Mouse (Mus musculus): ENCODE data around the gene Crygb. TPM values are rescaled to one million over a fixed set of nuclear protein-coding genes. Genes with fewer than 3 reads are reported as not detected.

Crygb gene
- polyA plus RNA-seq, 1 experiment = not detected

DNA sequence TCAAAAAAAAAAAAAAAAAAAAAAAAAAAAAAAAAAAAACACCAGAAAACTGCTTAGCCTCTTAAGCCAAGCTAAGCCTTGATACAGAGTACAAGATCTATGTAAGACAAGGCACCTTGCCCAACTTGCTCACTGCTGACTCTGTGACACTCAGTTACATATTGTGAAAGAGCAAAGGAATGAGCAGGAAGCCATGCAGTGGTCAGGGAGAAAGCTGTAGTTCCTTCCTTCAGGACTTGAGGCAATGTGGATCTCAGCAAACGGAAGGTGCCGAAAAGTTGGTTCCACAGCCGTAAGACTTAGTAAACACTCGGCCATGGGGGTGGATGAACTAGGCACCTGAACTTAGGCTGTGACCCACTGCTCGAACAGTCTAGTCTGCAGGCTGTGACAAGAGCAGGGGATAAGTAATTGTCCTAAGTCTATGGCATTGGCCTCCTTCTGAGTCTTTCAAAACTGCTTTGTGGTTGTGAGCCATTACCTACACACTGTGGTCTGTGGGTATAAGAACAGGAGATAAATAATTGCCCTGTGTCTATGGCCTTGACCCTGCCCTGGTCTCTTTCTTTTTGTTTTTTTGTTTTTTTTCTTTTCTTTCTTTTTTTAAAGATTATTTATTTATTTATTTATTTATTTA lies 31.6 kb upstream of the Crygb start:
- WGBS = 42% methylated on average over 5 of the region's 5 CpGs
- peak overlapping the region; percentile 20 for H3K4me3 ChIP-seq (replicated peaks; ENCODE audit: control insufficient read depth, low read depth, low read length)
- TF ChIP-seq CTCF (IDR thresholded peaks at IDR 0.05; ENCODE audit: control insufficient read depth, insufficient read depth, low read length) (no peak), POLR2A (IDR thresholded peaks at IDR 0.05; ENCODE audit: borderline replicate concordance, control insufficient read depth, low read depth, low read length) (no peak)
- H3K4me1 ChIP-seq (ENCODE audit: control insufficient read depth, insufficient read depth, low read length) = peaks cover 6% of the 10 kb centered on the region; the same call in 1 of the 2 replicates
- peak overlapping the region; percentile 90 for H3K27ac ChIP-seq (ENCODE audit: control insufficient read depth, insufficient read depth, low read depth, low read length, poor library complexity)

DNA sequence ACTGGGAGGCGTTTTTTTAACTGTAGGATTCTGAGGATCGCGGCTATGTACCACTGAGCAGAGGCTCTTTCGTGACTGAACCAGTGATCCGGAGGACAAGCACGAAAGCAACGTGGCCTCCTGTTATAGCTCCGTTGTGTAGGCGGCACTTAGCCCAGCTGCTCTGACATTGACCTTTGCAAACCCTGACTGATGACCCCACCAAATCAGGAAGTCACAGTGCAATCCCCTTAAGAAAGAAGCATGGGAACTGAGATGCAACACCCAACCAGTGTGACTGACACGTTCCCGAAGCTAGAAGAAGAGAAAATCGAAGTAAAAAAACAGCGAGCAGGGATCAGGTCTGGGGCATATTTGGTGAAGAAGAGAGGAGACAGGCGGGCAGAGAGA lies 30.7 kb upstream of the Crygb start:
- peaks cover 6% of the 10 kb centered on the region; the same call in 1 of the 2 replicates for H3K4me1 ChIP-seq (ENCODE audit: control insufficient read depth, insufficient read depth, low read length)
- peak overlapping the region; percentile 92 for H3K27ac ChIP-seq (ENCODE audit: control insufficient read depth, insufficient read depth, low read depth, low read length, poor library complexity)
- whole genome bisulfite sequencing = 34% methylated on average over 14 of the region's 14 CpGs
- H3K4me3 ChIP-seq (replicated peaks; ENCODE audit: control insufficient read depth, low read depth, low read length) = peak overlapping the region; percentile 41
- no peak for TF ChIP-seq CTCF (IDR thresholded peaks at IDR 0.05; ENCODE audit: control insufficient read depth, insufficient read depth, low read length)
- no peak for TF ChIP-seq POLR2A (IDR thresholded peaks at IDR 0.05; ENCODE audit: borderline replicate concordance, control insufficient read depth, low read depth, low read length)

DNA sequence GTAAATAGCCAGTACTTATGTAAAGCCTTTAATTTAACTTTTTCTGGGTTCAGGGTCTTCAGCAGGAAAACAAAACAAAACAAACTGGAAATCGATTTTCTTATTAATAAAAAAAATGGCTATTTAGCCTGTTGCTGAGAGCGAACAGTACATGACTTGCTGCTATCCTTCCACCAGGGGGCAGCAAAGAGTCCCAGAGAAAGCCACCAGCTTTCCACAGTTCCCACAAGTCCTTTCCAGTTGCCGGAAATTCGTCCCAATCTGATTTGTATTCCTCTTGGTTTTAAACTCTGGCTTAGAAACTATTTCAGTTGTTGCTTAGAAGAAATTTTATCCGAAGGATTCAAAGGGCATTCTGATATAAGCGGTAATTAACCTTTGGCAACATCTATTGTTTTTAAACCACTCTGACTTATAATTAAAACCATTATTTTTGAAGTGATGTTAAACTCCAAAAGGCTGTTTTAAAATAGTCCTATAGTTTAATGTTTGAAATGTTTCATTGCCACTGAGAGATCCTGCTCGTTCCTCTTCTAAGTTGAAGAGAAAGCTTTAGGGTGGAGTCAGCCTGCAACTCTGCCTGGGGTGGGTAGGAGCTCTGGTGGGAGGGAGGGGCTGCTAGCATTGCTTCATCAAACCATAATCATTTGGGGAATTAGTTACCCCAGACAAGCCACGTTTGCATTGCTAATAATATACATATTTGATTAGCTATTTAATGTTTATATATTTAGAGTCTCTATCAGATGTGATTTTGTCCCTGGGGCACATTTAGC lies 30.1 kb upstream of the Crygb start:
- Histone ChIP-seq H3K4me1 (ENCODE audit: control insufficient read depth, insufficient read depth, low read length) (peaks cover 6% of the 10 kb centered on the region; the same call in 1 of the 2 replicates), H3K27ac (ENCODE audit: control insufficient read depth, insufficient read depth, low read depth, low read length, poor library complexity) (peak overlapping the region; percentile 92), H3K4me3 (replicated peaks; ENCODE audit: control insufficient read depth, low read depth, low read length) (no peak overlapping the region)
- TF ChIP-seq POLR2A (IDR thresholded peaks at IDR 0.05; ENCODE audit: borderline replicate concordance, control insufficient read depth, low read depth, low read length) (no peak), CTCF (IDR thresholded peaks at IDR 0.05; ENCODE audit: control insufficient read depth, insufficient read depth, low read length) (peak; percentile 73)
- 15% methylated on average over 8 of the region's 8 CpGs for WGBS

DNA sequence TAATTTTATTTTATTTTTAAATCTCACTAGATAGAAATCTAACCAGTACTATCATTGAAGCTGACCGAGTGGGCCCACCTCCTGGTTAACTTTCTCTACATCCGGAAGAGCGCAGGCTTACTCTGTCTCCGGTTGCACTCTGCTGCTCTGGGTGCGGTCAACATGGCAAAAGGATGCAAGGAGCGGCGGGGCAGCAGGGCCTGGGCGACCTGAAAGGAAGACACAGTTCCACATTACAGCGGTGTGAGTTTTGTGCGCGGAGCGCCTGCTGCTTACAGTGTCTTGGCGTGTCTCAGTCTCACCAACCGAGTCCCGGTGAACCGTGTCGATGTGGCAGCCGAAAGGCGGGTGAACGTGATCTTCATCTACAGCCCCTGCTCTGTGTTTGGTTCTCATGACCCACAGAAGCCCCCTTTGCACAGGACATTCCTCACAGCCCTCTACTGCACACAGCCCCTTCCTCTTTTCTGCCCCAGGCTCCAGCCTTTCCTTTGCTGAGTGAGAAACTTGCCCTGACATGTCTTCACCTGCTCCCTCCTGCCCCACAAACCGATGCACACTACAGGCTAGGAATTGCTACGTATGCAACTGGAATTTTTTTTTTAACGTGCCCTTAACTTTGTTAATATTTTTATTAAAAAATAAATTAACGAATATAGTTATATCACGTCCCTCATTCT lies 27.8 kb upstream of the Crygb start:
- Histone ChIP-seq H3K27ac (ENCODE audit: control insufficient read depth, insufficient read depth, low read depth, low read length, poor library complexity) (no peak overlapping the region), H3K4me3 (replicated peaks; ENCODE audit: control insufficient read depth, low read depth, low read length) (no peak overlapping the region)
- 74% methylated on average over 25 of the region's 25 CpGs for WGBS

DNA sequence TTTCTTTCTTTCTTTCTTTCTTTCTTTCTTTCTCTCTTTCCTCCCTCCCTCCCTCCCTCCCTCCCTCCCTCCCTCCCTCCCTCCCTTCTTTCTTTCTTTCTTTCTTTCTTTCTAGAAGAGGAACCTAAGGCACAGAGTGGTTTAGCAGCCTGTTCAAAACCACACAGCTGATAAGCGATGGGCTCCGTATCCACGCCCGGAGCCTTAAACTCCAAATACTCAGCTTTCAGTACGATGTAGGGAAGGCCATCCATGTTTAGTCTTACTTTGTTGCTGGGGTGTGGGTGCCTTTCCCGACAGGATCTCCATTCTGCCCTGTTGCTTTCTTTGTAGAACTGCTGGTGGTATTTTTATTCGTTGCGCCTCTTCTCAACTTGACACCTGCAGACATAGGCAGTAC lies 27.1 kb upstream of the Crygb start:
- 72% methylated on average over 8 of the region's 8 CpGs for WGBS

More for the DNA sequence above, 27.8 kb upstream of the Crygb start:
- TF ChIP-seq POLR2A (IDR thresholded peaks at IDR 0.05; ENCODE audit: borderline replicate concordance, control insufficient read depth, low read depth, low read length) (no peak), CTCF (IDR thresholded peaks at IDR 0.05; ENCODE audit: control insufficient read depth, insufficient read depth, low read length) (no peak)
- H3K4me1 ChIP-seq (ENCODE audit: control insufficient read depth, insufficient read depth, low read length) = peaks cover 4% of the 10 kb centered on the region; the same call in 1 of the 2 replicates

DNA sequence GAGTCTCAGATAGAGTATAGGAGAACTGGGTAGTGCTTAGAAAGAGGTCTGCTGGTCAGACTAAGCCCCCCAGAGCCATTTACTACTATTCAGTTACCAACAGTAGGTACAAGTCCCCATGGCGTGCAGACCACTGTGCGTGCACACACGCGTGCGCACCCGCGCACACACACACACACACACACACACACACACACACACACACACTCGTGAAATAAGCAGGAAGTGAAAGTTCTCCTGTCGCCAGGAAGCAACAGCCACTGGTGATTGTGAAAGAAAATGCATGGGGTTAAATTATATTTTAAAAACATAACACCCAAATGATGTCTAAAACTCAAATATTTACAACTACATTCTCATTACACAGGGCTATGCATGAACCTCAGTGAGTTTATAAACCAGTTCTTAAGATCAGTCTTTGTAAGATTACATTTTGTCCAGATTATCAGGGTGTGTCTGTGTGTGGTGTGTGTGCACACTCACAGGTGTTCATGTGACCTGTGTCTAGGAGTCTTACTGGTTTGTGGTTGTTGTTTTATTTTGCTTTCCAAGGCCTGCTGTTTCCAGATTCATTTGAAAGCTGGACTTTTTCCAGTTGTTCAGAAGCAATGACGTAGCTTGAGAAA lies 25.7 kb upstream of the Crygb start:
- Histone ChIP-seq H3K4me3 (replicated peaks; ENCODE audit: control insufficient read depth, low read depth, low read length) (peak overlapping the region; percentile 13), H3K27ac (ENCODE audit: control insufficient read depth, insufficient read depth, low read depth, low read length, poor library complexity) (no peak overlapping the region), H3K4me1 (ENCODE audit: control insufficient read depth, insufficient read depth, low read length) (no peaks in the 10 kb centered on the region; the same call in 1 of the 2 replicates)
- TF ChIP-seq CTCF (IDR thresholded peaks at IDR 0.05; ENCODE audit: control insufficient read depth, insufficient read depth, low read length) (no peak), POLR2A (IDR thresholded peaks at IDR 0.05; ENCODE audit: borderline replicate concordance, control insufficient read depth, low read depth, low read length) (no peak)
- 34% methylated on average over 10 of the region's 10 CpGs for WGBS

More for the DNA sequence above, 27.1 kb upstream of the Crygb start:
- Histone ChIP-seq H3K4me1 (ENCODE audit: control insufficient read depth, insufficient read depth, low read length) (peaks cover 3% of the 10 kb centered on the region; the same call in 1 of the 2 replicates), H3K4me3 (replicated peaks; ENCODE audit: control insufficient read depth, low read depth, low read length) (no peak overlapping the region), H3K27ac (ENCODE audit: control insufficient read depth, insufficient read depth, low read depth, low read length, poor library complexity) (no peak overlapping the region)
- TF ChIP-seq POLR2A (IDR thresholded peaks at IDR 0.05; ENCODE audit: borderline replicate concordance, control insufficient read depth, low read depth, low read length) (no peak), CTCF (IDR thresholded peaks at IDR 0.05; ENCODE audit: control insufficient read depth, insufficient read depth, low read length) (no peak)

DNA sequence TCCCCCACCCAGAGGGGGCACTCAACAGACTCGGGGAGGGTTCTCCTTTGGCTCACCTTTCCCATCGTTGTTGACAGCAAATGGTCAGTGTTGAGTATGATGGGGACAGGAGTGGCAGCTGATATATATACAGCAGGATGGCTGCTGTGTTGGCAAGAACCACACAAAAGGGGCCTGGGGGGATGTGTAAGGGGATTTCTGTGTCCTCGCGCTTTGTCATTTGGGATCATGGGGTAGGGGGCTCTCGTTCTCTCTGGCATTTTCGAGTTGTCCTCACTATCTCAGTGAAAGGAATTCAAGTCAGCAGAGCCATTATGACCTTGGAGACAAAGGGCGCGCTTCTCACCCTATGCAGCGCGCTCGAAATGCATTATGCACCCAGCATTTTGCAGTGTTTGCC lies 21.2 kb upstream of the Crygb start, which contains the start of gene Cryga:
Gene Cryga (minus strand): TSS at position 101 of the 400 bp plus-strand sequence.
- TF ChIP-seq CTCF (IDR thresholded peaks at IDR 0.05; ENCODE audit: control insufficient read depth, insufficient read depth, low read length) (no peak), POLR2A (IDR thresholded peaks at IDR 0.05; ENCODE audit: borderline replicate concordance, control insufficient read depth, low read depth, low read length) (no peak)
- Histone ChIP-seq H3K27ac (ENCODE audit: control insufficient read depth, insufficient read depth, low read depth, low read length, poor library complexity) (no peak within 1 kb of the TSS), H3K4me1 (ENCODE audit: control insufficient read depth, insufficient read depth, low read length) (no peaks in the 10 kb centered on the region; the same call in 1 of the 2 replicates), H3K4me3 (replicated peaks; ENCODE audit: control insufficient read depth, low read depth, low read length) (no peak within 1 kb of the TSS)
- 86% methylated on average over 11 of the region's 11 CpGs for WGBS

Measured in bone marrow, adult 2 months (tissue).